Mouse (Mus musculus): ENCODE measurements at regions not wholly inside any gene's neighbourhood (a gene's known extent, or its start where the extent isn't known, plus 50 kb on each side); places are given as distances from the start of the nearest gene placed in this dataset.
A peak's percentile ranks its signal among the peaks of the same experiment; 100 is the strongest.

DNA sequence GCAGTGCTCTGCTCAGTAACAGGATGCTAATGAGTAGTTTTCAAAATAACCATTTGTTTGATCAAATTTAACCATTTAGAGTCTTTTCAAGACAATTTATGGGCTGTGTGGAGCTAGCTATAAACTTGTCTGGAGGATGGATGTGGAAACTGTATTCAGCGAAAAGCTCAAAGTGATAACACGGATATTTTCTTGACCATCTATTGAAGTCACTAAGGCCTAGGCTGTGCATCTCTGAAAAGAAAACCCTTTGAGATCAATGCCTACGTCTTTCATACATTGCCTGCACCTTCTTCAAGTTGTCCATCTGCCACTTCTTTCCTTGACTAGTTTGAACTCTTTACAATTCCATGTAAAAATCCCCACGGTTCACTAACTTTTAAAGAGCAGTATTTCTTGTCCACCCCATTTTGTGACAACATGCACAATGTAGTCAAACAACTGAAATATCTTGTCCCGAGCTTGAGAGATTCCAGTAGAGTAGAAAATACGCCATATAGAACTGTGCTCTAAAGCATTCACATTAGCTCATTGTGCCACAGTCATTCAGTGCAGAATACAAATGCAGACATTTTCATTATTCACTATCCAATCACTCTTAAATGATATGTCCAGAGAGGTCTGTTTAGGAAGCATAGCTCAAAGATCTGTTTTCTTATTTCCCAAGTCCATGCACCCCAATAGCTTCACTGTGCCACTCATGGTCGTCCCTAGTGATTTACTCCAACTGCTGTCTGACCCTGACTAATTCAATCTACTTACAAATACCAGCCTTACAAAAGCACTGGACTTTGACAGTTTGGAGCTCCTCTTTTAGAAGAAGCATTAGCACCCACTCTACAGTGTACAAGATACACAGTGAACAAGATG lies 165.7 kb upstream of the 4930447F04Rik start:
- no peak for DNase-seq (ENCODE audit: low read depth, low spot score)

DNA sequence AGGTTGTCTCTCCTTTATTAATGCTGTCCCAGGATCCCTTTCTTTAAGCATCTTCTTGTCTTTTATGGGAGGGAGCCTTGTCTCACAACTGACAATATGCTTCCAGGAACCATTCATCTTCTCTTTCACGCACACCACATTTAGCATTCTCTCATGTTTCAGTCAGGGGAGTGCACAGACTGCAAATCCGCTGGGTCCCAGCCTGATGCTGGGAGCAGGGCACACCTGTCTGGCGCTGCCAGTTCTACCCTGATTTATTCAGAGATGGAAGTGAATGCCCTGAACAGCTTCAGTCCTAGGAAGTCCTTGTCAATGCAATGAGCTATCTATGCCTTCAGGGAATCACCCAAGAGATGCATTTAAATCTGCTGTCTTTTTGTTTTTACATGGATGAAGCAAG lies 161.0 kb upstream of the 4930447F04Rik start:
- no peak for DNase-seq (ENCODE audit: low read depth, low spot score)

DNA sequence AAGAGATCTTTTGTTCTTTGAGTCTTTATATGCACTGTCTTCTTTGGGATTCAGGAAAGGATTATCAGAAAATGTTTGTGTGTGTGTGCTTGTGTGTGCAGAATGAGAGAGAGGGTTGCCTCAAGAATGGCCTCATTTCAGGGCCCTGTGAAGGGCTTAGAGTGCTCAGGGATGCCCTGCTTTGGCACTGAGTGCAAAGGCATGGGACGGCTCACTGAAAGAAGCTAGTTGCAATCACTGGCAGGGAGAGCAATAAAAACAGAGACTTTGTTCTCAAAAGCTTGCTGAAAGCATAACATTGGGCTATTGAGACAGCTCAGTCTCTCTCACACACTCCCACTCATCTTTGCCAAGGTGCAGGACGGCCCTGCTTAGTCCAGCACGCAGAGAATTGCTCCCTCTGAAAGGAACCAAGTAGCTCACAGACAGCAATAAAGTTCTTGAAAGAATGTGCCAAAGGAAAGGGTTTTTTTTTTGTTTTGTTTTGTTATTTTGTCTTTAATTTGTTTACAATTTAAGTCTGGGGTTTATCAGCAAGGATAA lies 157.5 kb upstream of the 4930447F04Rik start:
- peak; percentile 4 for DNase-seq (ENCODE audit: low read depth, low spot score)

All from brain, embryonic 18.5 days (tissue).